Mouse (Mus musculus): ENCODE results near the gene Artn. TPM values are rescaled to one million over a fixed set of nuclear protein-coding genes. Genes with fewer than 3 reads are reported as not detected.

Gene Artn
- polyA plus RNA-seq, 1 experiment from 2014 or later = 3.0 TPM

GRCm38 (mm10) chr4:117890031-117890430 is 39.5 kb downstream of the Artn start:
- peaks cover 24% of the 10 kb centered on the region for H3K36me3 ChIP-seq (ENCODE audit: control insufficient read depth, insufficient read depth, low read length)
- no peak overlapping the region for H3K9ac ChIP-seq (ENCODE audit: low read depth, low read length)
- H3K9me3 ChIP-seq (ENCODE audit: control insufficient read depth, low read length) = no peaks in the 10 kb centered on the region
- H3K27me3 ChIP-seq (ENCODE audit: control insufficient read depth, insufficient read depth, low read length) = no peaks in the 10 kb centered on the region
- H3K4me1 ChIP-seq (ENCODE audit: control insufficient read depth, insufficient read depth, low read length) = peaks cover 12% of the 10 kb centered on the region; the same call in 1 of the 2 replicates
- H3K27ac ChIP-seq (ENCODE audit: low read depth, low read length) = no peak overlapping the region
- 92% methylated on average over 14 of the region's 14 CpGs for WGBS
- H3K4me3 ChIP-seq (ENCODE audit: low read length) = no peak overlapping the region
- ATAC-seq (ENCODE audit: low FRiP score, low TSS enrichment) = no peak
- no peak overlapping the region for H3K4me2 ChIP-seq (replicated peaks; ENCODE audit: low read depth, low read length)

- Histone ChIP-seq H3K4me3 (ENCODE audit: low read length) (no peak overlapping the region), H3K4me1 (ENCODE audit: control insufficient read depth, insufficient read depth, low read length) (peaks cover 12% of the 10 kb centered on the region; the same call in 1 of the 2 replicates), H3K27me3 (ENCODE audit: control insufficient read depth, insufficient read depth, low read length) (no peaks in the 10 kb centered on the region), H3K27ac (ENCODE audit: low read depth, low read length) (no peak overlapping the region), H3K4me2 (replicated peaks; ENCODE audit: low read depth, low read length) (no peak overlapping the region), H3K9me3 (ENCODE audit: control insufficient read depth, low read length) (no peaks in the 10 kb centered on the region), H3K9ac (ENCODE audit: low read depth, low read length) (no peak overlapping the region), H3K36me3 (ENCODE audit: control insufficient read depth, insufficient read depth, low read length) (peaks cover 26% of the 10 kb centered on the region)
- 90% methylated on average over 15 of the region's 15 CpGs for WGBS
- no peak for ATAC-seq (ENCODE audit: low FRiP score, low TSS enrichment)
Measured at GRCm38 (mm10) chr4:117889471-117889870, 40.1 kb downstream of the Artn start.

GRCm38 (mm10) chr4:117887920-117888319 is 41.6 kb downstream of the Artn start:
- Histone ChIP-seq H3K27ac (ENCODE audit: low read depth, low read length) (no peak overlapping the region), H3K27me3 (ENCODE audit: control insufficient read depth, insufficient read depth, low read length) (no peaks in the 10 kb centered on the region), H3K4me2 (replicated peaks; ENCODE audit: low read depth, low read length) (peak overlapping the region; percentile 53), H3K36me3 (ENCODE audit: control insufficient read depth, insufficient read depth, low read length) (peaks cover 25% of the 10 kb centered on the region), H3K9me3 (ENCODE audit: control insufficient read depth, low read length) (no peaks in the 10 kb centered on the region), H3K4me1 (ENCODE audit: control insufficient read depth, insufficient read depth, low read length) (peaks cover 18% of the 10 kb centered on the region; the same call in 1 of the 2 replicates), H3K4me3 (ENCODE audit: low read length) (no peak overlapping the region), H3K9ac (ENCODE audit: low read depth, low read length) (no peak overlapping the region)
- ATAC-seq (ENCODE audit: low FRiP score, low TSS enrichment) = no peak
- 75% methylated on average over 2 of the region's 2 CpGs for WGBS

GRCm38 (mm10) chr4:117887133-117887532 is 42.4 kb downstream of the Artn start, which contains the start of gene Atp6v0b:
TSS of gene Atp6v0b (minus strand) at chr4:117887333.
- peak within 1 kb of the TSS; percentile 71 for H3K9ac ChIP-seq (ENCODE audit: low read depth, low read length)
- peaks cover 25% of the 10 kb centered on the region for H3K36me3 ChIP-seq (ENCODE audit: control insufficient read depth, insufficient read depth, low read length)
- ATAC-seq (ENCODE audit: low FRiP score, low TSS enrichment) = peak; percentile 85
- peaks cover 24% of the 10 kb centered on the region; the same call in 1 of the 2 replicates for H3K4me1 ChIP-seq (ENCODE audit: control insufficient read depth, insufficient read depth, low read length)
- peak within 1 kb of the TSS; percentile 77 for H3K4me3 ChIP-seq (ENCODE audit: low read length)
- H3K9me3 ChIP-seq (ENCODE audit: control insufficient read depth, low read length) = no peaks in the 10 kb centered on the region
- no peaks in the 10 kb centered on the region for H3K27me3 ChIP-seq (ENCODE audit: control insufficient read depth, insufficient read depth, low read length)
- under 1% methylated on average over 37 of the region's 37 CpGs for WGBS
- no peak within 1 kb of the TSS; the same call in 1 of the 2 replicates for H3K27ac ChIP-seq (ENCODE audit: low read depth, low read length)
- peak within 1 kb of the TSS; percentile 53 for H3K4me2 ChIP-seq (replicated peaks; ENCODE audit: low read depth, low read length)

GRCm38 (mm10) chr4:117886644-117887043 is 42.9 kb downstream of the Artn start:
- H3K4me3 ChIP-seq (ENCODE audit: low read length) = peak overlapping the region; percentile 77
- no peak overlapping the region; the same call in 1 of the 2 replicates for H3K27ac ChIP-seq (ENCODE audit: low read depth, low read length)
- H3K27me3 ChIP-seq (ENCODE audit: control insufficient read depth, insufficient read depth, low read length) = no peaks in the 10 kb centered on the region
- peak overlapping the region; percentile 53 for H3K4me2 ChIP-seq (replicated peaks; ENCODE audit: low read depth, low read length)
- H3K4me1 ChIP-seq (ENCODE audit: control insufficient read depth, insufficient read depth, low read length) = peaks cover 26% of the 10 kb centered on the region; the same call in 1 of the 2 replicates
- 3% methylated on average over 18 of the region's 24 CpGs for WGBS
- H3K9me3 ChIP-seq (ENCODE audit: control insufficient read depth, low read length) = no peaks in the 10 kb centered on the region
- peak overlapping the region; percentile 71 for H3K9ac ChIP-seq (ENCODE audit: low read depth, low read length)
- H3K36me3 ChIP-seq (ENCODE audit: control insufficient read depth, insufficient read depth, low read length) = peaks cover 25% of the 10 kb centered on the region
- ATAC-seq (ENCODE audit: low FRiP score, low TSS enrichment) = no peak

- Histone ChIP-seq H3K9me3 (ENCODE audit: control insufficient read depth, low read length) (no peaks in the 10 kb centered on the region), H3K36me3 (ENCODE audit: control insufficient read depth, insufficient read depth, low read length) (peaks cover 27% of the 10 kb centered on the region), H3K9ac (ENCODE audit: low read depth, low read length) (peak overlapping the region; percentile 71; the same call in 1 of the 2 replicates), H3K27ac (ENCODE audit: low read depth, low read length) (no peak overlapping the region), H3K4me3 (ENCODE audit: low read length) (peak overlapping the region; percentile 77; the same call in 1 of the 2 replicates), H3K4me2 (replicated peaks; ENCODE audit: low read depth, low read length) (peak overlapping the region; percentile 53), H3K27me3 (ENCODE audit: control insufficient read depth, insufficient read depth, low read length) (no peaks in the 10 kb centered on the region), H3K4me1 (ENCODE audit: control insufficient read depth, insufficient read depth, low read length) (peaks cover 23% of the 10 kb centered on the region; the same call in 1 of the 2 replicates)
- ATAC-seq (ENCODE audit: low FRiP score, low TSS enrichment) = no peak
- WGBS = 78% methylated on average over 9 of the region's 9 CpGs
Measured at GRCm38 (mm10) chr4:117885994-117886393, 43.6 kb downstream of the Artn start.

GRCm38 (mm10) chr4:117885093-117885492 is 44.5 kb downstream of the Artn start:
- H3K4me3 ChIP-seq (ENCODE audit: low read length) = no peak overlapping the region
- H3K27me3 ChIP-seq (ENCODE audit: control insufficient read depth, insufficient read depth, low read length) = no peaks in the 10 kb centered on the region
- ATAC-seq (ENCODE audit: low FRiP score, low TSS enrichment) = no peak
- H3K27ac ChIP-seq (ENCODE audit: low read depth, low read length) = no peak overlapping the region
- H3K4me1 ChIP-seq (ENCODE audit: control insufficient read depth, insufficient read depth, low read length) = peaks cover 19% of the 10 kb centered on the region; the same call in 1 of the 2 replicates
- WGBS = 91% methylated on average over 10 of the region's 10 CpGs
- no peak overlapping the region for H3K9ac ChIP-seq (ENCODE audit: low read depth, low read length)
- no peak overlapping the region for H3K4me2 ChIP-seq (replicated peaks; ENCODE audit: low read depth, low read length)
- no peaks in the 10 kb centered on the region for H3K9me3 ChIP-seq (ENCODE audit: control insufficient read depth, low read length)
- peaks cover 35% of the 10 kb centered on the region for H3K36me3 ChIP-seq (ENCODE audit: control insufficient read depth, insufficient read depth, low read length)

GRCm38 (mm10) chr4:117884146-117884545 is 45.4 kb downstream of the Artn start:
- H3K4me3 ChIP-seq (ENCODE audit: low read length) = no peak overlapping the region
- H3K36me3 ChIP-seq (ENCODE audit: control insufficient read depth, insufficient read depth, low read length) = peaks cover 36% of the 10 kb centered on the region
- no peak for ATAC-seq (ENCODE audit: low FRiP score, low TSS enrichment)
- peak overlapping the region; percentile 87 for H3K4me2 ChIP-seq (replicated peaks; ENCODE audit: low read depth, low read length)
- H3K27me3 ChIP-seq (ENCODE audit: control insufficient read depth, insufficient read depth, low read length) = no peaks in the 10 kb centered on the region
- H3K27ac ChIP-seq (ENCODE audit: low read depth, low read length) = no peak overlapping the region
- H3K9me3 ChIP-seq (ENCODE audit: control insufficient read depth, low read length) = no peaks in the 10 kb centered on the region
- no peak overlapping the region; the same call in 1 of the 2 replicates for H3K9ac ChIP-seq (ENCODE audit: low read depth, low read length)
- WGBS = 100% methylated on average over 1 of the region's 1 CpGs
- peaks cover 19% of the 10 kb centered on the region; the same call in 1 of the 2 replicates for H3K4me1 ChIP-seq (ENCODE audit: control insufficient read depth, insufficient read depth, low read length)
